Mouse (Mus musculus) ES-E14 (cell line): ENCODE measurements around the gene Tor3a.

Experiments used
- HCFC1 ChIP-seq: IDR thresholded peaks from 2 replicates; pipeline ENCODE4 v1.6.1; 2012; ENCODE audit warnings: low read length, inconsistent platforms, borderline replicate concordance; ENCODE audit not compliant: insufficient read depth
- MAFK ChIP-seq: IDR thresholded peaks from 2 replicates; pipeline ENCODE4 v1.6.1; 2014; ENCODE audit warnings: mild to moderate bottlenecking, low read depth, low read length, inconsistent platforms; ENCODE audit not compliant: insufficient read depth
- ZNF384 ChIP-seq: IDR thresholded peaks from 2 replicates; pipeline ENCODE4 v1.6.1; 2012; ENCODE audit warnings: low read depth, low read length, inconsistent platforms

- TF ChIP-seq ZNF384 (no peak), MAFK (no peak), HCFC1 (no peak)
Observed at GRCm38 (mm10) chr1:156629984-156630383, 44.2 kb downstream of the Tor3a start.
